Mouse (Mus musculus): ENCODE data around the gene Defb41. TPM values are rescaled to one million over a fixed set of nuclear protein-coding genes. Genes with fewer than 3 reads are reported as not detected.
"Not testable (repeated sequence)": the region's sequence is repeated elsewhere in the genome, so short reads cannot be mapped to it uniquely, and the experiment has no call there.

Defb41 gene
- polyA plus RNA-seq (2012; ENCODE audit: insufficient read depth, low replicate concordance) = not detected in 2 replicates

DNA sequence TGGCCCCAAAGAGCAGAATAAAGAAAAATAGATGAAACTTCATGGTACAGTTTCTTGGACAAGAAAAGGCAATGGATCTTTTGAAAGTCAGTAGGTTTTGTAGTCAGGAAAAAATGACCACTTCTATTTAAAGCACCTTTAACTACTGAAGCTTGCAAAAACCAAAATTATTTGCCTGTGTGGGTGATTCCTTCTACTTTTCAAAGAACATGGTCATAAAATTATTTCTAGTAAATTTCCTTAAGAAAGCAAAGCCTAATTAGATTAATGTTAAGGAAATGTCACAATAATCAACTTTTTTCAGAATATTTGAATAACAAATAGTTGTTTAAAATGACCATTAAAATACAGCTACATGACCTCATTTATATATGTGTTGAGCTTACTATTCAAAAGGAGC is at the start of gene Defb41:
Defb41 (minus strand) TSS at position 101 of the 400 bp plus-strand sequence.
- Histone ChIP-seq H3K4me3 (replicated peaks) (no peak within 1 kb of the TSS), H3K27me3 (replicated peaks) (no peaks in the 10 kb centered on the region), H3K36me3 (replicated peaks; ENCODE audit: low read length) (no peaks in the 10 kb centered on the region), H3K9me3 (no peaks in the 10 kb centered on the region), H3K4me1 (no peaks in the 10 kb centered on the region)
- TF ChIP-seq GATA1 (IDR thresholded peaks at IDR 0.05; ENCODE audit: borderline replicate concordance, low read length) (no peak), FLI1 (IDR thresholded peaks at IDR 0.05; ENCODE audit: low read length) (no peak)

GRCm38 (mm10) chr1:18308474-18308829 is 43.5 kb upstream of the Defb41 start:
- no peak overlapping the region for H3K4me3 ChIP-seq (replicated peaks)
- H3K4me1 ChIP-seq = no peaks in the 10 kb centered on the region
- no peak for TF ChIP-seq FLI1 (IDR thresholded peaks at IDR 0.05; ENCODE audit: low read length)
- no peak for TF ChIP-seq GATA1 (IDR thresholded peaks at IDR 0.05; ENCODE audit: borderline replicate concordance, low read length)
- H3K9me3 ChIP-seq = no peaks in the 10 kb centered on the region
- no peaks in the 10 kb centered on the region for H3K27me3 ChIP-seq (replicated peaks)
- no peaks in the 10 kb centered on the region for H3K36me3 ChIP-seq (replicated peaks; ENCODE audit: low read length)

DNA sequence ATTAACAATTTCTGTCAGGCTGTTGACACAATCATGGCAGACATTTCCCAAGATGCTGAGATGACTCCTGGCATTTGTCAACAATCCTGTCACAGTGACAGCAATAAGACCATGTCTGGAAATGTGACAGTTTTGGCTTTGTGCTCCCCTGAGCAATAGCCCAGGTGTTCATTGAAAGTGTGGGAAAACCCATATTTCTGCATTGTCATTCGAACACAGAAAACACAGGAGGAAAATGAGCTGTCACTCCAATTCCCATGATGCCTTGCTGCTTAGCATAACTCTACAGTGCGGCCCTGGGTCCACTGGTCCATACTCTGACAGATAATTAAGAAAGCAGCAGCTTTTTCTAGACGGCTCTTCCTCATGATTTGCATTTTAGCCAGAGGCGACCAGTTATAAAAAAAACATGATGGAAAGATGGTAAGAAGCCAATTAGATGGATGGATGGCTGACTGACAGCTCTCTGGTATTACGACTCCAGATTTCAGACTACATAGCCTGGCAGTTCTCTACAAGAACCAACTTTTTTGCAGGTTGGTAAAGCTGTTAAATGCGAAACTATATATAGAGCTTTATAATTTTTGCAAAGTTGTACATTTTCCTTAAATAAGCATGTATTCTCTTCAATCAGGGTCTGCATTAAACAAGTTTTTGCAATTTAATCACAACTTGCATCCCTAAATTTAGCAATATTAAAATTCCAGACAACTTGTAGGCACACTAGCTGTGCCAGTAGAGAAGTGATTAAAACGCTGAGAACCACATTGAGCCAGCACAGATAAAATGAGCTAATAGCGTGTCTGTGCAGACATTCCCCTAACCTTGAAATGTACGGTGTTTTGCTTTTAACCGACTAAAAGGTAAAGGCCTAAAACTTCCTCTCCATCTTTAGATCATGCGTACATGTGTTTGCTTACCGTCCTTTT is 42.9 kb upstream of the Defb41 start:
- TF ChIP-seq FLI1 (IDR thresholded peaks at IDR 0.05; ENCODE audit: low read length) = no peak
- TF ChIP-seq GATA1 (IDR thresholded peaks at IDR 0.05; ENCODE audit: borderline replicate concordance, low read length) = no peak
- Histone ChIP-seq H3K27me3 (replicated peaks) (no peaks in the 10 kb centered on the region), H3K9me3 (no peaks in the 10 kb centered on the region), H3K4me3 (replicated peaks) (no peak overlapping the region), H3K36me3 (replicated peaks; ENCODE audit: low read length) (no peaks in the 10 kb centered on the region), H3K4me1 (no peaks in the 10 kb centered on the region)

DNA sequence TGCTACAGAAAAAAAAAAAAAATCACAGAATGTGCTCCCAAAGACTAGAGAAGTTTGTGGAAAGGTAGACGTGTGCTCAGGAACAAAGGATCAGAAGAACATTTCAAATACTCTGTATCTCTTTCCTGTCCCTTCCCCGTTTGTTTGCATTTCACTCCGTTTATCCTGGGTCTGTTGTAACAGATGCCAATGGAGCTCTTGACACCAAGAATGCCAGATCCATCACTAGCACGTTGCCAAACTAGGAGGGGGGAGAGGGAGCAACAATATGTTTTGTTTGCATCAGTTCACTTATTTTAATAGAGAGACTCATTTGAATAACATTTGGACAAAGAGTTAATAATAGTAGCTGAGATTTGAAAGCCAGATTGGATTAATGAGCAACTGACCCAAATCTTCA is 27.6 kb upstream of the Defb41 start:
- H3K27me3 ChIP-seq (replicated peaks) = no peaks in the 10 kb centered on the region
- no peaks in the 10 kb centered on the region for H3K4me1 ChIP-seq
- H3K36me3 ChIP-seq (replicated peaks; ENCODE audit: low read length) = no peaks in the 10 kb centered on the region
- H3K9me3 ChIP-seq = no peaks in the 10 kb centered on the region
- no peak overlapping the region for H3K4me3 ChIP-seq (replicated peaks)
- no peak for TF ChIP-seq FLI1 (IDR thresholded peaks at IDR 0.05; ENCODE audit: low read length)
- no peak for TF ChIP-seq GATA1 (IDR thresholded peaks at IDR 0.05; ENCODE audit: borderline replicate concordance, low read length)

- Histone ChIP-seq H3K9me3 (no peaks in the 10 kb centered on the region), H3K27me3 (replicated peaks) (no peaks in the 10 kb centered on the region), H3K4me1 (no peaks in the 10 kb centered on the region), H3K36me3 (replicated peaks; ENCODE audit: low read length) (no peaks in the 10 kb centered on the region), H3K4me3 (replicated peaks) (no peak overlapping the region)
- TF ChIP-seq FLI1 (IDR thresholded peaks at IDR 0.05; ENCODE audit: low read length) (no peak), GATA1 (IDR thresholded peaks at IDR 0.05; ENCODE audit: borderline replicate concordance, low read length) (no peak)
Observed at GRCm38 (mm10) chr1:18288860-18289259, 23.9 kb upstream of the Defb41 start.

- TF ChIP-seq GATA1 (IDR thresholded peaks at IDR 0.05; ENCODE audit: borderline replicate concordance, low read length) (no peak), FLI1 (IDR thresholded peaks at IDR 0.05; ENCODE audit: low read length) (no peak)
- no peaks in the 10 kb centered on the region for H3K36me3 ChIP-seq (replicated peaks; ENCODE audit: low read length)
- no peaks in the 10 kb centered on the region for H3K4me1 ChIP-seq
Observed at GRCm38 (mm10) chr1:18287371-18287770, 22.4 kb upstream of the Defb41 start.

DNA sequence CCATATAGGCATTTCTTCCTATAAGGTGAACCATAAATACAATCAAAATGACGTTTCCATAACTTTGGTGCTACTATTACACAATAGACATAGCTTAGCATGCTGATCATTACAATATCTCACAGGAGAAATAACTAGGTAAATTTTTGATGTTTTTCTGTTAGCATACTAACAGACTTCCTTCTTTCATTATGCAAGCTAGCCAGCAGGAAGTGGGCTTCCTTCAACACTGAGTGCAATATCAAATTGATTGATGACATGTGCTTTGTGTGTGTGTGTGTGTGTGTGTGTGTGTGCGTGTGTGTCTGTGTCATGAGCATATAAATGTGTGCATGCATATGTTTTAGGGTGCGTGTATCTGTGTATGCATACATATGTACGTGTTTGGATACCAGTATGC is 6.2 kb upstream of the Defb41 start:
- Histone ChIP-seq H3K27me3 (replicated peaks) (no peaks in the 10 kb centered on the region), H3K9me3 (no peaks in the 10 kb centered on the region), H3K4me1 (no peaks in the 10 kb centered on the region), H3K36me3 (replicated peaks; ENCODE audit: low read length) (no peaks in the 10 kb centered on the region), H3K4me3 (replicated peaks) (no peak overlapping the region)
- no peak for TF ChIP-seq FLI1 (IDR thresholded peaks at IDR 0.05; ENCODE audit: low read length)
- TF ChIP-seq GATA1 (IDR thresholded peaks at IDR 0.05; ENCODE audit: borderline replicate concordance, low read length) = no peak

More at GRCm38 (mm10) chr1:18287371-18287770, 22.4 kb upstream of the Defb41 start:
- H3K4me3 ChIP-seq (replicated peaks) = no peak overlapping the region
- no peaks in the 10 kb centered on the region for H3K27me3 ChIP-seq (replicated peaks)
- no peaks in the 10 kb centered on the region for H3K9me3 ChIP-seq

DNA sequence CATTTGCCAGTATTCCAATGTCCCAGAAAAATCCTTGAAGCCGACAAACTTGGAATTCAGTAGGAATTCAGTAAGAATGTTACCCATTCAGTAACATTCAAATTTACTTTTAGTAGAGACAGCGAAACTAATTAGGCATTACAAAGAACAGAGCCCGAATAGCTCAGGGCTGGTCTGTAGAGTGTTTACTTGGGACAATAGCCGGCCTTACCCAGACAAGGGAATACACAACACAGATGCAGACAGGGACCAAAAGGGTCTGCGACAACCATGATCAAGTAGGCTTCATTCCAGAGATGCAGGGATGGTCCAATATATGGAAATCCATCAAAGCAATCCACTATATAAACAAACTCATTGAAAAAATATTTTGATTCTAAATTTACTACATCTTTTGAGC is 3.9 kb upstream of the Defb41 start:
- no peak overlapping the region for H3K4me3 ChIP-seq (replicated peaks)
- TF ChIP-seq FLI1 (IDR thresholded peaks at IDR 0.05; ENCODE audit: low read length) = no peak
- no peak for TF ChIP-seq GATA1 (IDR thresholded peaks at IDR 0.05; ENCODE audit: borderline replicate concordance, low read length)
- no peaks in the 10 kb centered on the region for H3K4me1 ChIP-seq
- no peaks in the 10 kb centered on the region for H3K36me3 ChIP-seq (replicated peaks; ENCODE audit: low read length)
- H3K27me3 ChIP-seq (replicated peaks) = no peaks in the 10 kb centered on the region
- no peaks in the 10 kb centered on the region for H3K9me3 ChIP-seq

GRCm38 (mm10) chr1:18245801-18246580 is 18.9 kb downstream of the Defb41 start:
- H3K9me3 ChIP-seq; H3K36me3 ChIP-seq (replicated peaks; ENCODE audit: low read length); H3K27me3 ChIP-seq (replicated peaks); H3K4me3 ChIP-seq (replicated peaks); H3K4me1 ChIP-seq: not testable (repeated sequence)

DNA sequence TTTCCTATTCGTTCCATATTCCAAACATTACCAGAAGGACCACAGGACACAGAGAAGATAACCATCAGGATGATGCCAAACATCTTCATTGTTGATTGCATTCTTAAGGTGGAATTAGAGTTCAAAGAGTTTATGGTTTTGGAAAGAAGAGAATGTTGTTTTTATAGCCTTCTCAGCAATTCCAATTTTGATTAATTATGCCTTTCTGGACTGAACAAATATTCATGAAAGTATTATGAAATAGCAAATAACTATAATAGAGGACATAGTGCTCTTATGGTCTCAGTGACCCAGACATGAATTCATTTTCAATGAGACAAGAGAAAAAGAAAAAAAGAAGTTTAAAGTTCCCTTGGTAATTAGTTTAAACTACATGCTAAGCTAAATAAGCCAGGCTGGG is 27.6 kb downstream of the Defb41 start, which contains the start of gene Defb18:
Defb18 (minus strand) TSS at position 101 of the 400 bp plus-strand sequence.
- Histone ChIP-seq H3K9me3 (no peaks in the 10 kb centered on the region), H3K27me3 (replicated peaks) (no peaks in the 10 kb centered on the region), H3K4me1 (no peaks in the 10 kb centered on the region), H3K36me3 (replicated peaks; ENCODE audit: low read length) (no peaks in the 10 kb centered on the region), H3K4me3 (replicated peaks) (no peak within 1 kb of the TSS)
- TF ChIP-seq GATA1 (IDR thresholded peaks at IDR 0.05; ENCODE audit: borderline replicate concordance, low read length) = no peak

All from megakaryocyte, embryonic 14.5 days (primary cell).